Mouse (Mus musculus): ENCODE measurements at regions not wholly inside any gene's neighbourhood (a gene's known extent, or its start where the extent isn't known, plus 50 kb on each side); places are given as distances from the start of the nearest gene placed in this dataset.

- no peak for TF ChIP-seq EP300 (IDR thresholded peaks at IDR 0.05; ENCODE audit: low read depth)
- TF ChIP-seq CTCF (IDR thresholded peaks at IDR 0.05; ENCODE audit: low read depth), result no peak
Observed at GRCm38 (mm10) chr12:107362120-107362519, 126.3 kb upstream of the 3110018I06Rik start.

Measured in liver, postnatal 0 days (tissue).